Mouse (Mus musculus) embryonic facial prominence, embryonic 13.5 days (tissue): ENCODE results near the gene Ttf1. TPM values are rescaled to one million over a fixed set of nuclear protein-coding genes. Genes with fewer than 3 reads are reported as not detected.

Experiments
- polyA plus RNA-seq: library from polyadenylated mRNA; unstranded; fragments of >200 nt; fragmentation: Nextera tagmentation; extraction: Ambion mirVana; gene quantifications from 2 replicates; pipeline ENCODE4 v1.2.1, GENCODE M21; 2015

The Ttf1 gene
- polyA plus RNA-seq, 1 experiment from 2014 or later, result 11.5 TPM

Other genes with a start within 250 kb of the Ttf1 start
- gene Gtf3c4, start 219.9 kb upstream of the Ttf1 start, polyA plus RNA-seq, result 17.2 and 18.2 TPM in 2 replicates
- gene Ddx31, start 219.9 kb upstream of the Ttf1 start, polyA plus RNA-seq, result 16.5 and 16.9 TPM in 2 replicates
- 0.14 TPM in 1 of 2 replicates, not detected in the other for gene Barhl1, start 143.6 kb upstream of the Ttf1 start, polyA plus RNA-seq
- 0.39 and 0.54 TPM in 2 replicates for gene Cfap77, start 5.2 kb upstream of the Ttf1 start, polyA plus RNA-seq
- 12.8 and 13.2 TPM in 2 replicates for gene Setx, start 63.9 kb downstream of the Ttf1 start, polyA plus RNA-seq
- 0.89 and 1.0 TPM in 2 replicates for gene Ntng2, start 192.7 kb downstream of the Ttf1 start, polyA plus RNA-seq